Mouse (Mus musculus) left cerebral cortex, adult 6 months (tissue): ENCODE measurements around the gene Sipa1l1. TPM values are rescaled to one million over a fixed set of nuclear protein-coding genes. Genes with fewer than 3 reads are reported as not detected.

ENCODE experiments used
- long read RNA-seq, 2 experiments: library from polyadenylated mRNA; unstranded; transcript quantifications; one replicate each; pipeline ENCODE4 v2.0.0; 2019 to 2020
- polyA plus RNA-seq: library from polyadenylated mRNA; unstranded; fragments of <200 nt; fragmentation: Nextera tagmentation; gene quantifications from 2 replicates; pipeline ENCODE4 v1.2.3, GENCODE M21; 2021

Gene Sipa1l1
- 35.5 and 35.7 TPM in 2 replicates for polyA plus RNA-seq
- long read RNA-seq, experiment 1, full-length matches to known transcripts: 3 of 144 reads
- long read RNA-seq, experiment 1, partial matches to known transcripts: 105 of 144 reads
- long read RNA-seq, experiment 1, other reads (novel, unspliced or antisense): 36 of 144 reads
- long read RNA-seq, experiment 2, partial matches to known transcripts: 85 of 113 reads
- long read RNA-seq, experiment 2, other reads (novel, unspliced or antisense): 28 of 113 reads

GRCm38 (mm10) chr12:82168820-82169533 lies at the start of gene Sipa1l1:
Sipa1l1 (plus strand) TSS chr12:82169320.

